Mouse (Mus musculus) erythroblast, embryonic 14.5 days (primary cell): ENCODE measurements around the gene Speg.

Source experiments
- GATA1 ChIP-seq: IDR thresholded peaks from 2 replicates; pipeline ENCODE4 v1.6.1; 2012; ENCODE audit warnings: low read length, inconsistent platforms, mixed read lengths
- TAL1 ChIP-seq: IDR thresholded peaks from 3 replicates; pipeline ENCODE4 v1.6.1; 2012; ENCODE audit warnings: low read length, inconsistent platforms, mixed read lengths

DNA sequence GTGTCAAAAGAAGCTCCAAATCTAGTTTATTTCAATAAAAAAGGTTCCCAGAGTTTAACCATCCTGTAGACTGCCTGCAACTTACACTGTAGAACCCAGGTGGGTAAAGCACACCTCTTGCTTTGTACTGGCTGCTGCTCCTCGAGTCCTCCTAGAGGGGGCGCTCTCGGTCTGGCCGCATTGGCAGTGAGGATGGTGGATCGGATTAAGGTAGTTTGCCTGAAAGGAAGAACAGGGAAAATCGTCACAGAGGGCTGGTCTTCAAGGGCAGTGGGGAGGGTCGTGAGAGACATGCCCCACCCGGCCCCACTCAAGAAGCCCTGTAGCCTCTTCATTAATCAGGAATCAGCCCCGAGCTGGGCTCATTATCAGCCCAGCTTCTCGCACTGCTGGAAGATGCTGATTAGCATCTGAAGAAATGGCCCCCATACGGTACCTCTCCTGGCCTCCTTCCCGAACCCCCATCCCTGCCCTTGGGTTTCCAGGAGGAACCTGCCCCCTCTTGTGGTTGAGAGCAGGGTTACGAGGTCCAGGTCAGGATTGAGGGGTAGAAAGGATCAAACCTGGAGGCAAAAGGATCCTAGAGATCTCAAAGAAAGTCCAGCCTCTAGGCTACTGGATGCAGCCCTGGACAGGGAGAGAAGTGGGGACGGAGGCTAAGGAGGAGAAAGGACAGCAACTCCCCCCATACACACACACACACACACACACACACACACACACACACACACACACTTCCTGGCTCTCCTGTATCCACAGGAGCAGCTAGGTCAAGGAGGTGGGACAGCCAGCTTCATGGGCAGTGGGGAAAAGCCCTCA lies 81.9 kb downstream of the Speg start:
- TF ChIP-seq GATA1 (no peak), TAL1 (no peak)
